Mouse (Mus musculus) heart, postnatal 0 days (tissue): ENCODE measurements around the gene Wdr63. TPM values are rescaled to one million over a fixed set of nuclear protein-coding genes. Genes with fewer than 3 reads are reported as not detected.

ENCODE experiments used
- ATAC-seq: fragments of 200-750 bp; cut with Nextera tagmentation; 2 replicates; pipeline ENCODE4 v1.8.0; 2017; ENCODE audit warnings: low read depth, moderate number of reproducible peaks, moderate library complexity; ENCODE audit not compliant: insufficient read depth
- DNase-seq: peaks from one replicate; pipeline ENCODE4 v3.0.0-alpha.2; 2016; ENCODE audit warnings: low spot score
- H3K27ac ChIP-seq: fragments of 300-500 bp; sonication (generic); 2 replicates; pipeline ENCODE4 v1.5.1; 2014; ENCODE audit warnings: low read depth, mild to moderate bottlenecking
- H3K27me3 ChIP-seq: fragments of 300-500 bp; sonication (generic); 2 replicates; pipeline ENCODE4 v1.6.1; 2014; ENCODE audit warnings: low read length, mixed read lengths; ENCODE audit not compliant: control insufficient read depth, insufficient read depth
- H3K36me3 ChIP-seq: fragments of 300-500 bp; sonication (generic); replicated peaks from 2 replicates; pipeline ENCODE4 v1.6.1; 2014; ENCODE audit warnings: low read length, mixed read lengths; ENCODE audit not compliant: control insufficient read depth, insufficient read depth
- H3K4me1 ChIP-seq: fragments of 300-500 bp; sonication (generic); 2 replicates; pipeline ENCODE4 v1.6.1; 2014; ENCODE audit warnings: antibody characterized with exemption; ENCODE audit not compliant: control insufficient read depth, insufficient read depth
- H3K4me2 ChIP-seq: fragments of 300-500 bp; sonication (generic); 2 replicates; pipeline ENCODE4 v1.6.1; 2014; ENCODE audit warnings: low read depth, mild to moderate bottlenecking, low read length, moderate library complexity
- H3K4me3 ChIP-seq: fragments of 300-500 bp; sonication (generic); 2 replicates; pipeline ENCODE4 v1.5.1; 2014; ENCODE audit warnings: low read depth, low read length
- H3K9ac ChIP-seq: fragments of 300-500 bp; sonication (generic); replicated peaks from 2 replicates; pipeline ENCODE4 v1.6.1; 2014; ENCODE audit warnings: low read depth, low read length, mixed read lengths
- H3K9me3 ChIP-seq: fragments of 300-500 bp; sonication (generic); replicated peaks from 2 replicates; pipeline ENCODE4 v1.6.1; 2016; ENCODE audit warnings: low read length; ENCODE audit not compliant: control insufficient read depth
- CTCF ChIP-seq: IDR thresholded peaks from 2 replicates; pipeline ENCODE4 v1.5.1; 2016; ENCODE audit warnings: antibody characterized with exemption, control low read depth, low read depth
- EP300 ChIP-seq: IDR thresholded peaks from 2 replicates; pipeline ENCODE4 v1.6.1; 2016; ENCODE audit warnings: antibody characterized with exemption, low read depth
- whole genome bisulfite sequencing: fragments of 180-500 bp; shearing (Covaris S2); extraction: QIAGEN DNeasy Blood & Tissue Kit; methylation state at CpG from one replicate; pipeline ENCODE4 v1.1.7; 2014; 5-methylcytosine and 5-hydroxymethylcytosine counted together
- polyA plus RNA-seq: library from polyadenylated mRNA; unstranded; fragments of >200 nt; fragmentation: Nextera tagmentation; extraction: Ambion mirVana; gene quantifications from 2 replicates; pipeline ENCODE4 v1.2.1, GENCODE M21; 2015
- total RNA-seq: library from RNA; depleted of rRNA; stranded (reverse); fragments of >200 nt; gene quantifications from 2 replicates; pipeline ENCODE4 v1.2.3, GENCODE M21; 2014; ENCODE audit warnings: low replicate concordance

Gene Wdr63
- total and polyA plus RNA-seq, 2 experiments from 2014 or later = not detected

DNA sequence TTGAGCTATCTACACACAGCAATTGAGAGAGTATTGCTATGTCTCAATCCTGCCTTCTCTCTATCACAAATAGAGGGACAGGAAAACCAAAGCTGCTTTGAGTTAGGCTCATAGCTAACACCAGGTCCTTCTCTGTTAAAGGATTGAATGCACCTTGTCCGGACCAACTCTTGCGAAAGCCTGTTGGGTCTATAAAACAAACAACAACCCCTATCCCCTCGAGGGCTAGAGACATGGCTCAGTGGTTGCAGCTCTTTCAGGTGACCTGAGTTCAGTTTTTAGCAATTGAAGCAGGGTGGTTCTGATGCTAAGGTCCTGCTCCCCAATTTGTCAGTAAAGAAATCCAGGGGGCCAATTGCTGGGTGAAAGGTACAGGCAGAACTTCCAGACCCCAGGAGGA is 78.7 kb downstream of the Wdr63 start:
- TF ChIP-seq CTCF (no peak), EP300 (no peak)
- Histone ChIP-seq H3K9me3 (0 out of 2 replicates have a peak, but pooled peaks cover 4% of the 10 kb centered on the region), H3K27ac (no peak overlapping the region), H3K36me3 (peaks cover 3% of the 10 kb centered on the region; the same call in 1 of the 2 replicates), H3K4me3 (no peak overlapping the region), H3K4me1 (peaks cover 12% of the 10 kb centered on the region; the same call in 1 of the 2 replicates), H3K4me2 (no peak overlapping the region), H3K9ac (no peak overlapping the region), H3K27me3 (no peaks in the 10 kb centered on the region)
- ATAC-seq (no peak), DNase-seq (no peak)
- 88% methylated on average over 3 of the region's 3 CpGs for WGBS

GRCm38 (mm10) chr3:146028406-146028805 is 79.5 kb downstream of the Wdr63 start:
- Histone ChIP-seq H3K27me3 (no peaks in the 10 kb centered on the region), H3K9ac (no peak overlapping the region), H3K9me3 (0 out of 2 replicates have a peak, but pooled peaks cover 4% of the 10 kb centered on the region), H3K36me3 (peaks cover 9% of the 10 kb centered on the region; the same call in 1 of the 2 replicates), H3K4me2 (no peak overlapping the region), H3K27ac (no peak overlapping the region), H3K4me1 (peaks cover 12% of the 10 kb centered on the region; the same call in 1 of the 2 replicates), H3K4me3 (no peak overlapping the region)
- TF ChIP-seq EP300 = no peak
- TF ChIP-seq CTCF = no peak
- ATAC-seq (no peak), DNase-seq (no peak)
- WGBS = 88% methylated on average over 2 of the region's 2 CpGs

GRCm38 (mm10) chr3:146027116-146027515 is 80.8 kb downstream of the Wdr63 start:
- Histone ChIP-seq H3K27me3 (no peaks in the 10 kb centered on the region), H3K9me3 (no peaks in the 10 kb centered on the region), H3K4me1 (peaks cover 12% of the 10 kb centered on the region; the same call in 1 of the 2 replicates), H3K27ac (no peak overlapping the region), H3K36me3 (peaks cover 22% of the 10 kb centered on the region), H3K4me3 (no peak overlapping the region), H3K9ac (no peak overlapping the region), H3K4me2 (no peak overlapping the region)
- 24% methylated on average over 6 of the region's 6 CpGs for WGBS
- ATAC-seq (no peak), DNase-seq (no peak)
- TF ChIP-seq CTCF (no peak), EP300 (no peak)

- ATAC-seq = no peak
- 85% methylated on average over 6 of the region's 6 CpGs for WGBS
Observed at GRCm38 (mm10) chr3:146025499-146025898, 82.4 kb downstream of the Wdr63 start.

GRCm38 (mm10) chr3:146024746-146025145 is 83.2 kb downstream of the Wdr63 start:
- WGBS = 80% methylated on average over 7 of the region's 7 CpGs
- Histone ChIP-seq H3K9me3 (no peaks in the 10 kb centered on the region), H3K4me3 (no peak overlapping the region), H3K36me3 (peaks cover 27% of the 10 kb centered on the region), H3K27ac (no peak overlapping the region), H3K4me2 (no peak overlapping the region), H3K9ac (no peak overlapping the region), H3K27me3 (no peaks in the 10 kb centered on the region), H3K4me1 (peaks cover 8% of the 10 kb centered on the region; the same call in 1 of the 2 replicates)
- no peak for TF ChIP-seq EP300
- no peak for TF ChIP-seq CTCF
- ATAC-seq (no peak), DNase-seq (no peak)

More at GRCm38 (mm10) chr3:146025499-146025898, 82.4 kb downstream of the Wdr63 start:
- DNase-seq = no peak
- H3K36me3 ChIP-seq = peaks cover 27% of the 10 kb centered on the region
- peaks cover 8% of the 10 kb centered on the region; the same call in 1 of the 2 replicates for H3K4me1 ChIP-seq
- no peaks in the 10 kb centered on the region for H3K9me3 ChIP-seq
- no peak overlapping the region for H3K27ac ChIP-seq
- no peak for TF ChIP-seq EP300
- no peak for TF ChIP-seq CTCF
- H3K27me3 ChIP-seq = no peaks in the 10 kb centered on the region
- no peak overlapping the region for H3K4me2 ChIP-seq
- H3K9ac ChIP-seq = no peak overlapping the region
- H3K4me3 ChIP-seq = no peak overlapping the region

DNA sequence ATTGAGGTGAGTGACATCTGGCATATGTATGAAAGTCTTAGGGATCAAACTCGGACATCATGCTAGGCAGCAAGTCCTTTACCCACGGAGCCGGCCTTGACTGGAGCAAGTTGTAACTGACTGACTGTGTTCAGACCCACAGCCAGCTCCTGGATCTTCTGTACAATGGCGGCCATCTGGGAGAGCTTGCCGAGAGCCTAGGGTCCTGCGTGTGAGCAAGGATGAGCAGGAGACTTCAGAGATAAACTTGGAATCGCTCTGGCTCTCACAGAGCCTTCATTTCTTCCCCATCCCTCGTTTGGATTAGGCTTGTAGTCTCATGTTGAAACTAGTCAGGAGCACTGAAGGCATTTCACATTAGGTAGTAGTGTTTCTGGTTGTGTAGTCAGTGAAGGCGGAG is 85.7 kb downstream of the Wdr63 start:
- H3K4me1 ChIP-seq = peaks cover 4% of the 10 kb centered on the region; the same call in 1 of the 2 replicates
- no peak overlapping the region for H3K9ac ChIP-seq
- no peaks in the 10 kb centered on the region for H3K9me3 ChIP-seq
- 89% methylated on average over 9 of the region's 9 CpGs for WGBS
- peaks cover 39% of the 10 kb centered on the region for H3K36me3 ChIP-seq
- H3K4me3 ChIP-seq = no peak overlapping the region
- no peak for TF ChIP-seq CTCF
- TF ChIP-seq EP300 = no peak
- no peaks in the 10 kb centered on the region for H3K27me3 ChIP-seq
- H3K4me2 ChIP-seq = no peak overlapping the region
- ATAC-seq (no peak), DNase-seq (no peak)
- no peak overlapping the region for H3K27ac ChIP-seq
